11 mouse cellular contexts compared by ENCODE assay signal in the genomic region with DNA sequence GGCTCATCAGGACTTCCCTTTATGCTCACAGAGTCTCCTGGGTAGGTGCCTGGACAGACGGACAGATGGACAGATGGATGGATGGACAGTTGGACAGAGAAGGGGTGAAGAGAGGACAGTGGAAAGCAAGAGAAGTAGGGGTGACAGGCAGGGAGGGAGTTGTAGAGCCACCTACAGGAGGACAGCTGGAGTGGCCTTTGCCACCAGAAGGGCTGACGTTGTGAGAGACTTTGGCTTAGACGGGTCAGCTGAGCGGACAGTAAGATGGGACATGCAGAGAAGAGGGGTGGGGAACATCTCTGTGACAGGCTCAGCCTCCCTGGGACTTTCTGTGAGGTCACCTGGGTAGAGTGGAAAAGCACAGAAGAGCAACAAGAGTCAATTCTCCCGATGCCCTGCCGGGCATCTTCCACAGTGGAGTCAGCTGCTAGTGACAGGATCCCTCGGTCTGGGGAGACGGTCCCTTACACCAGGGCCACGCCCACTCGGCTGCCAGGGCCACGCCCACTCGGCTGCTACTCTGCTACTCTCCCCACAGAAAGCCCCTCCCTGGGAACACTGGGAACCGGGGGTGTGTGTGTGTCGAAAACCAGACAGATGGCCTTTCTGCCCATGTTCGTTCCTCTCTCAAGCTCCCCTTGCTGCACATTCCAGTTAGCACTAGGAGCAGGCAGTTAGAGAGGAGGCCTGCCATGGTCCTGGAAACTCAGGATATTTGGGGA. TPM values are rescaled to one million over a fixed set of nuclear protein-coding genes. Genes with fewer than 3 reads are reported as not detected.
DNase-seq lines count a peak whose midpoint lies in the region; ATAC-seq lines count a peak whose summit lies in the region.
"Had no signal": no experiment of that assay in that cellular context is flagged by ENCODE, and none has a peak within 500 bp of the region (broad histone marks: within the 10 kb centered on the region; RNA-seq: fewer than 3 reads in every experiment).

No protein-coding gene starts in this region.

- WGBS in limb, embryonic 15.5 days: 20% methylated on average over 15 of the region's 15 CpGs
- WGBS in limb, embryonic 10.5 days: 17% methylated on average over 15 of the region's 15 CpGs

- no peak overlapping the region for H3K27ac ChIP-seq in limb, embryonic 15.5 days
- H3K27ac ChIP-seq in limb, embryonic 10.5 days: no peak overlapping the region
- H3K27ac ChIP-seq: neural tube, embryonic 12.5 days had no signal

- no peak overlapping the region for H3K9ac ChIP-seq in limb, embryonic 15.5 days
- H3K9ac ChIP-seq: neural tube, embryonic 12.5 days had no signal

- no peak overlapping the region for H3K4me2 ChIP-seq in limb, embryonic 15.5 days
- H3K4me2 ChIP-seq: neural tube, embryonic 12.5 days had no signal

- no peaks in the 10 kb centered on the region for H3K9me3 ChIP-seq in limb, embryonic 15.5 days
- no peaks in the 10 kb centered on the region for H3K9me3 ChIP-seq in limb, embryonic 10.5 days (replicated peaks)
- H3K9me3 ChIP-seq: neural tube, embryonic 12.5 days had no signal

- DNase-seq in embryo, embryonic 11 days: peak; percentile 66
- DNase-seq in embryo, embryonic 10.5 days (ENCODE audit: low spot score): no peak
- DNase-seq in limb, embryonic 10.5 days (ENCODE audit: low spot score): no peak
- DNase-seq in retina, postnatal 1 day: peak; percentile 75
- DNase-seq in cerebellum, adult 11-12 months: no peak
- no peak for DNase-seq in adipocyte (ENCODE audit: low spot score)

- H3K27me3 ChIP-seq in limb, embryonic 15.5 days: 0 out of 2 replicates have a peak, but pooled peaks cover 3% of the 10 kb centered on the region
- peaks cover 29% of the 10 kb centered on the region for H3K27me3 ChIP-seq in limb, embryonic 10.5 days (ENCODE audit: low read depth, poor library complexity, severe bottlenecking)
- H3K27me3 ChIP-seq: neural tube, embryonic 12.5 days had no signal

- H3K36me3 ChIP-seq in limb, embryonic 15.5 days: no peaks in the 10 kb centered on the region
- no peaks in the 10 kb centered on the region for H3K36me3 ChIP-seq in limb, embryonic 10.5 days
- H3K36me3 ChIP-seq: neural tube, embryonic 12.5 days had no signal

- 0 out of 2 replicates have a peak, but pooled peaks have one; percentile 35 for ATAC-seq in limb, embryonic 15.5 days (ENCODE audit: insufficient number of reproducible peaks, low FRiP score, low TSS enrichment, low read depth)
- ATAC-seq in granulocyte monocyte progenitor cell, adult 5-6 weeks (replicated peaks; ENCODE audit: poor library complexity, severe bottlenecking): peak; percentile 34

- peaks cover 18% of the 10 kb centered on the region for H3K4me1 ChIP-seq in limb, embryonic 15.5 days
- peaks cover 48% of the 10 kb centered on the region for H3K4me1 ChIP-seq in limb, embryonic 10.5 days

- H3K4me3 ChIP-seq in limb, embryonic 15.5 days: no peak overlapping the region
- H3K4me3 ChIP-seq in limb, embryonic 10.5 days: no peak overlapping the region
- H3K4me3 ChIP-seq: neural tube, embryonic 12.5 days had no signal

RNA-seq across cellular contexts. Expression of gene Dlec1, which starts 1.9 kb away (rescaled TPM):
- polyA plus RNA-seq in limb, embryonic 15.5 days (2015; fragmentation: Nextera tagmentation; extraction: Ambion mirVana): 0.38 and 0.46 TPM in 2 replicates
- 0.63 and 1.0 TPM in 2 replicates for polyA plus RNA-seq in limb, embryonic 10.5 days (2016; fragmentation: Nextera tagmentation; extraction: Ambion mirVana)
- total RNA-seq in granulocyte monocyte progenitor cell, adult 5-6 weeks (2014; fragmentation: Nextera tagmentation): 0.06 and 0.32 TPM in 2 replicates
- total RNA-seq in granulocyte monocyte progenitor cell, adult 5-6 weeks (2017): 0.26 and 0.67 TPM in 2 replicates

RNA-seq across cellular contexts. Expression of gene Plcd1, which starts 7.0 kb away (rescaled TPM):
- 55.5 and 57.7 TPM in 2 replicates for polyA plus RNA-seq in limb, embryonic 15.5 days (2015; fragmentation: Nextera tagmentation; extraction: Ambion mirVana)
- 11.2 and 14.3 TPM in 2 replicates for polyA plus RNA-seq in limb, embryonic 10.5 days (2016; fragmentation: Nextera tagmentation; extraction: Ambion mirVana)
- not detected in 2 replicates for total RNA-seq in granulocyte monocyte progenitor cell, adult 5-6 weeks (2014; fragmentation: Nextera tagmentation)
- total RNA-seq in granulocyte monocyte progenitor cell, adult 5-6 weeks (2017): not detected in 2 replicates

RNA-seq across cellular contexts. Expression of gene Vill, which starts 47.8 kb away (rescaled TPM):
- 19.0 and 19.7 TPM in 2 replicates for polyA plus RNA-seq in limb, embryonic 15.5 days (2015; fragmentation: Nextera tagmentation; extraction: Ambion mirVana)
- 19.5 and 26.3 TPM in 2 replicates for polyA plus RNA-seq in limb, embryonic 10.5 days (2016; fragmentation: Nextera tagmentation; extraction: Ambion mirVana)
- total RNA-seq in granulocyte monocyte progenitor cell, adult 5-6 weeks (2014; fragmentation: Nextera tagmentation): 33.5 and 42.4 TPM in 2 replicates
- 23.7 and 34.9 TPM in 2 replicates for total RNA-seq in granulocyte monocyte progenitor cell, adult 5-6 weeks (2017)

RNA-seq across cellular contexts. Expression of gene Acaa1b, which starts 56.6 kb away (rescaled TPM):
- polyA plus RNA-seq in limb, embryonic 15.5 days (2015; fragmentation: Nextera tagmentation; extraction: Ambion mirVana): 1.7 and 2.4 TPM in 2 replicates
- polyA plus RNA-seq in limb, embryonic 10.5 days (2016; fragmentation: Nextera tagmentation; extraction: Ambion mirVana): 1.1 TPM in 2 replicates
- not detected in 2 replicates for total RNA-seq in granulocyte monocyte progenitor cell, adult 5-6 weeks (2014; fragmentation: Nextera tagmentation)
- not detected in 2 replicates for total RNA-seq in granulocyte monocyte progenitor cell, adult 5-6 weeks (2017)

RNA-seq across cellular contexts. Expression of gene Gm47289, which starts 58.6 kb away (rescaled TPM):
- polyA plus RNA-seq in limb, embryonic 15.5 days (2015; fragmentation: Nextera tagmentation; extraction: Ambion mirVana): not detected in 2 replicates
- polyA plus RNA-seq in limb, embryonic 10.5 days (2016; fragmentation: Nextera tagmentation; extraction: Ambion mirVana): not detected in 2 replicates
- total RNA-seq in granulocyte monocyte progenitor cell, adult 5-6 weeks (2014; fragmentation: Nextera tagmentation): not detected in 2 replicates
- not detected in 2 replicates for total RNA-seq in granulocyte monocyte progenitor cell, adult 5-6 weeks (2017)
- polyA plus RNA-seq: embryonic facial prominence, embryonic 11.5 days; large intestine, adult 2 months; neural tube, embryonic 12.5 days had no signal

Comparison
In these comparisons a context has a peak if more than half of its experiments do, and no peak if none do; other contexts are left out.
1. DNase-seq: peak in embryo, embryonic 11 days (single experiment) and retina, postnatal 1 day (single experiment); none in embryo, embryonic 10.5 days (single experiment), limb, embryonic 10.5 days (single experiment), cerebellum, adult 11-12 months (single experiment) and adipocyte (single experiment).